In the genomic region with DNA sequence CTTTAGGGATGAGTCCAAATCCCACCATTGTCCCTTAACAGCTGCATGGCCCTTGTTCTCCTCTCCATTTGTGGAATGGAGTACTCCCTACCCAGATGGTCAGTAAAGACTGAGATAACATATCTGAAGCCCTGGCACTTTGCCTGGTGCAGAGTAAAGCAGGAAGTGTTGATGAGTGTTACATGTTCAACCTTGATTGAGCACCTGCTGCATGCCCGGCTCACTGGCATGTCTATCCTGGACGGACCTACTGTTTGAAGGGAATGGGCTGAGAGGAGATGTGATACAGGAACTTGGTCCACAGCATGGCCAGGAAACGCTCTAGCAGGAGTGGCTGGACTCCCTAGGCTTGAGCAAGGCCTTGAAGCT, we compare ENCODE assay signal across 15 mouse cellular contexts.
"Had no signal": no experiment of that assay in that cellular context is flagged by ENCODE, and none has a peak within 500 bp of the region (broad histone marks: within the 10 kb centered on the region; RNA-seq: fewer than 3 reads in every experiment).

No protein-coding gene starts in this region.

- H3K27ac ChIP-seq: limb, embryonic 15.5 days; liver, embryonic 12.5 days had no signal

- ATAC-seq: liver, embryonic 12.5 days; midbrain, embryonic 16.5 days had no signal

- H3K4me3 ChIP-seq: limb, embryonic 15.5 days; liver, embryonic 12.5 days; neural tube, embryonic 13.5 days had no signal

- H3K9me3 ChIP-seq: limb, embryonic 15.5 days; liver, embryonic 12.5 days; neural tube, embryonic 13.5 days had no signal

- H3K9ac ChIP-seq: limb, embryonic 15.5 days; liver, embryonic 12.5 days; lung, embryonic 14.5 days; neural tube, embryonic 13.5 days had no signal

- H3K4me2 ChIP-seq: limb, embryonic 15.5 days; liver, embryonic 12.5 days; lung, embryonic 14.5 days; midbrain, embryonic 11.5 days; neural tube, embryonic 13.5 days had no signal

- H3K27me3 ChIP-seq: liver, embryonic 12.5 days; neural tube, embryonic 13.5 days had no signal

- DNase-seq: kidney, adult 8-10 months; kidney, postnatal 36 days; left cerebral cortex, postnatal 4 days; lung, embryonic 14.5 days; lung, postnatal 10 days; lung, postnatal 4 days; right cerebral cortex, adult 18-20 months; right cerebral cortex, postnatal 25 days; thymus, adult 18-20 months; thymus, postnatal 14 days had no signal

- H3K36me3 ChIP-seq: liver, embryonic 12.5 days; neural tube, embryonic 13.5 days had no signal
